Mouse (Mus musculus) regulatory T cell (primary cell): ENCODE data around the gene Ckm.

Experiments used
- in situ Hi-C: fragments of 300-600 bp; cut with MboI, MseI; formaldehyde crosslinking; loops from one replicate; pipeline ENCODE4 v1.15.1; 2025; ENCODE audit warnings: high pct_unique_total_duplicates

Gene Ckm

DNA sequence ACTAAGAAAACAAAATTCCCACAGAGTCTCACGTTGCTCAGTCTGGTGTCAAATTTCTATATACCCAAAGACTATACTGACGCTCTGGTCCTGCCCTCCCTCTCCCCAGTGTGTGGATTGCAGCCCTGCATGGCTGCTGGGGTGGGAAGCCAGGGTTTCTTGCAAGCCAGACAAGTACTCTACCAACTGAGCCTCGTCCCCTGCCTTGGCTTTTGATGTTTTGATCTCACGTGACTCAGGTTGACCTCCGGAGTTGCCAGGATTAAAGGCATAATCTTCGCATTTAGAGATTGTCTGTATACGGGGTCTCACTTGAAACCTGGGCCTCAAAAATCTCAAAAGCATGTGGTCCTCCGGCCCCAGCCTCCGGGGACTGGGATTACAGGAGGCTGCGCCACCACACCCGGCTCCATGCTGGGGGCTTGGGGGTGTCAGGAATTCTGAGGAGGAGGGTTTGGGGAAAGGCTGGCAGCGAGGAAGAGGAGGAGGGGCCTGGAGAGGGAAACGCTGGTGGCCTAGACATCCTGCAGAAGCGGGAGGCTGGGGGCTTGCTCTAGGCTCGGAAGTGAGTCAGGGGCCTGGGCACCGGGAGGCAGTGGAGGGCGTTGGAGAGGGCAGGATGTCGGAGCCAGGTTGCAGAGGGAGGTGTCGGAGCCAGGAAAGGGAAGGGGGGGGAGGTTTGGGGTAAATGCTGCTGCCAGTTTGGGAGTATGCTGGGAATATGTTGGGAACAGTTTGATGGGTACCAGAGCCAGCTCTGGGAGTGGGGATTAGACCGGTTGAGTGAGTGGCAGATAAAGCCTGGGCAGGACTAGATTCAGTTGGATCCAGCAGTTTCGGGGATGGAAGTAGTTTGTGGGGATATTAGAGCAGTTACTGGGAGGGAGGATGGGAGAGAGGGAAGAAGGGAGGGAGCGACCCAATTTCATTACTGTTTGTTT, 60.1 kb downstream of the Ckm start:
- in situ Hi-C loops = no loop called here

DNA sequence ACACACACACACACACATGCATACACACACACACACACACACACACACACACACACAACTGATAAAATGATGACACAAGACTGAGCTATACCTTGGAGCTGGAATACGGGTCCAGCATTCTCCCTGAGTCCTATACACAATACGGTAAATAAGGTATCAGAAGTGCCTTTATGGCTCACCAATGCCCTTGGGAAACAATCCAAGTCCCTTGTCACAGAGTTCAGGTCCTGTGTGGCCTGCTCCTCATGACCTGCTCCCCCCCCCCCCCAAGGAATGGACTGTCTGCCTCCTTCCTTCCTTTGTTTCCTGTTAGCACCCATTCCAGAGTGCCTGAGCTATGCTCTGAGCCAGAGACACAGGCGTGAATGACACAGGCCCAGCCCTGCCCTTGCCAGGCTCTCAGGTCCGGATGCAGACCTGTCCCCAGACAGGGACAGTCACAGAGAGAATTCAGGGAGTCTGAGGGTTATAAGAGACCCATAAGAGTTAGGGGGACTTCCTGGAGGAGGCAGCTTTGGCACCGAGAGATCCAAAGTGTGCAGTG, 62.1 kb downstream of the Ckm start:
- in situ Hi-C loops = no loop called here

DNA sequence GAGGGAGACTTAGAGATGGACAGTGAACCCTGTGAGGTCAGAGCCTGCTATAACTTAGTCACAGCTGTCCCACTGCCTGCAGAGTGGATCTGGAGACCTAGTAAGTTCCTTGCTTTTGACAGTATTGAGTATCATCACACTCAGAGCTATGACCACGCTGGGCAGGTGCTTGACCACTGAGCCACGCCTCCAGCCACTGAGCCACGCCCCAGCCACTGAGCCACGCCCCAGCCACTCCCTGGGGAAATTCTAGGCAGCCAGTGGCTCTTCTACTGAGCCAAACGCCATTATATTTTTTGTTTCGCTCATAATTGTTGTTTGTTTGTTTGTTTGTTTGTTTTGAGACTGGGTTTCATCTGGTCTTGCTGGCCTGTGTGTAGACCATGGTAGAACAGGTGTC, 63.1 kb downstream of the Ckm start:
- in situ Hi-C loops = no loop called here

DNA sequence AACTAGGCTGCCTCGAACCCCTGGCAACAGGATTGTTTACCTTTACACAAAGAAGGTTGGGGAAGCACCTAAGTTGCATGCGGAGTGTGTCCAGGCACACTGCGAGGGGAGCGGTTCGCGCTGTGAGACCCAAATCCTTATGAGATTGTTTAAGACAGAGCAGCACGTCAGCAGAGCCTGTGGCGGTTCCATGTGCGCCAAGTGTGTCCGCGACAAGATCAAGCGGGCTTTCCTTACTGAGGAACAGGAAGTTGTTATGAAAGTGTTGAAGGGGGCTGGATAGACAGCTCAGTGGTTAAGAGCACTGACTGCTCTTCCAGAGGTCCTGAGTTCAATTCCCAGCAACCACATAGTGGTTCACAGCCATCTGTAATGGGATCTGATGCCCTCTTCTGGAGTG, 63.7 kb downstream of the Ckm start:
- in situ Hi-C loops = no loop called here

GRCm38 (mm10) chr7:19469404-19469803, 64.8 kb downstream of the Ckm start:
- in situ Hi-C loops = no loop called here

- in situ Hi-C loops = no loop called here
These were observed 65.7 kb downstream of the Ckm start for GRCm38 (mm10) chr7:19470308-19470707.

GRCm38 (mm10) chr7:19472403-19472802, 67.8 kb downstream of the Ckm start:
- in situ Hi-C loops = no loop called here
